Comparison of ENCODE assay signal across 10 mouse cellular contexts in the genomic region with DNA sequence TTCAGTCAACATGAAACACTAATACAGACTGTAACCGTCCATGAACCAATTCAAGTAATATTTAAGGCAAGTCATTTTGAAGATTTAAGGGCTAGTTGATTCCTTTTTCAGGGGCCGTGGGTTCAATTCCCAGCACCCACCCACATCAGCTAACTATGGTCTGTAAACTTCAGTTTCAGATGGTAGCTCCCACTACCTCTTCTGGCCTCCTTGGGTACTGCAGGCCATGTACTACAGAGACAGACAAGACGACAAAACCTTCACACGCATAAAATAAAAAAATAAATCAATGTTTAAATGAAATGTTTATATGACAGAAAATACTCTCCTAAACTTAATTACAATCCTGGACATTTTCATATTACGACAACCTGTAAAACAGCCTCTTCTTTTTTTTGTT. TPM values are rescaled to one million over a fixed set of nuclear protein-coding genes. Genes with fewer than 3 reads are reported as not detected.
DNase-seq lines count a peak whose midpoint lies in the region; ATAC-seq and TF ChIP-seq lines count a peak whose summit lies in the region.
"Had no signal": no experiment of that assay in that cellular context is flagged by ENCODE, and none has a peak within 500 bp of the region (broad histone marks: within the 10 kb centered on the region; RNA-seq: fewer than 3 reads in every experiment).

No protein-coding gene starts in this region.

- no peak overlapping the region for H3K4me3 ChIP-seq in spleen, adult 2 months (ENCODE audit: extremely low read depth, insufficient read depth, insufficient read length)
- 0 out of 2 replicates have a peak overlapping the region, but pooled peaks have one; percentile 92 for H3K4me3 ChIP-seq in liver, embryonic 13.5 days (replicated peaks)

- H3K4me2 ChIP-seq in liver, embryonic 13.5 days, result peak overlapping the region; percentile 81; the same call in 1 of the 2 replicates

- WGBS in spleen, adult 2 months, result 83% methylated on average over 5 of the region's 5 CpGs
- WGBS in liver, embryonic 13.5 days (ENCODE audit: insufficient replicate concordance), result 85% methylated on average over 5 of the region's 5 CpGs

- peak; percentile 15; the same call in 1 of the 2 replicates for TF ChIP-seq CTCF in spleen, adult 2 months (IDR thresholded peaks at IDR 0.05; ENCODE audit: extremely low read depth, insufficient read depth, insufficient read length, insufficient replicate concordance)

- no peak overlapping the region for H3K9ac ChIP-seq in liver, embryonic 13.5 days

- H3K36me3 ChIP-seq in spleen, adult 2 months (ENCODE audit: control insufficient read depth, insufficient read depth, low read length), result peaks cover 6% of the 10 kb centered on the region
- H3K36me3 ChIP-seq in liver, embryonic 13.5 days, result peaks cover 15% of the 10 kb centered on the region

- no peak overlapping the region for H3K27ac ChIP-seq in spleen, adult 2 months (ENCODE audit: insufficient read depth, low read length)
- 0 out of 2 replicates have a peak overlapping the region, but pooled peaks have one; percentile 35 for H3K27ac ChIP-seq in liver, embryonic 13.5 days

- TF ChIP-seq POLR2A in spleen, adult 2 months (IDR thresholded peaks at IDR 0.05; ENCODE audit: low read depth, low read length), result no peak

- H3K9me3 ChIP-seq in liver, embryonic 13.5 days (replicated peaks), result no peaks in the 10 kb centered on the region
- H3K9me3 ChIP-seq: forebrain, embryonic 10.5 days had no signal

- ATAC-seq in liver, embryonic 13.5 days (ENCODE audit: low read depth), result no peak
- ATAC-seq: midbrain, embryonic 16.5 days had no signal

- H3K4me1 ChIP-seq in spleen, adult 2 months (ENCODE audit: control insufficient read depth, insufficient read depth, insufficient read length), result peaks cover 2% of the 10 kb centered on the region; the same call in 1 of the 2 replicates
- H3K4me1 ChIP-seq in liver, embryonic 13.5 days (replicated peaks), result peaks cover 61% of the 10 kb centered on the region

- peak; percentile 17 for DNase-seq in heart, postnatal 4 days
- no peak for DNase-seq in heart, adult 9 months (ENCODE audit: low spot score in 2 of 2)
- peak; percentile 37 to 39 for DNase-seq in spleen, adult 2 months (ENCODE audit: low read depth in 1 of 2, low spot score in 2 of 2)
- DNase-seq in spleen, adult 12 weeks (ENCODE audit: low spot score), result no peak
- DNase-seq in liver, embryonic 13.5 days, result no peak
- DNase-seq in thymus, postnatal 4 days, result peak; percentile 64
- no peak for DNase-seq in layer of hippocampus, adult 9-11 months
- DNase-seq in ovary, postnatal 14 days (ENCODE audit: low spot score), result no peak

- H3K27me3 ChIP-seq in spleen, adult 2 months (ENCODE audit: control insufficient read depth, insufficient read depth, low read length), result no peaks in the 10 kb centered on the region
- H3K27me3 ChIP-seq in liver, embryonic 13.5 days, result no peaks in the 10 kb centered on the region

RNA-seq across cellular contexts. Expression of gene Hbp1, which starts 2.9 kb away (rescaled TPM):
- total RNA-seq in heart, postnatal 4 days (2021), result 10 to 100 TPM; 65.5 to 66.2 TPM
- 38.4 and 40.3 TPM in 2 replicates for polyA plus RNA-seq in spleen, adult 2 months (2012; rRNA removed)
- 33.3 and 38.7 TPM in 2 replicates for polyA plus RNA-seq in liver, embryonic 13.5 days (2015; fragmentation: Nextera tagmentation; extraction: Ambion mirVana)

Comparison
In these comparisons a context has a peak if more than half of its experiments do, and no peak if none do; other contexts are left out.
1. DNase-seq: peak in heart, postnatal 4 days (single experiment), spleen, adult 2 months (2 of 2) and thymus, postnatal 4 days (single experiment); none in heart, adult 9 months (0 of 2), spleen, adult 12 weeks (single experiment), liver, embryonic 13.5 days (single experiment), layer of hippocampus, adult 9-11 months (single experiment) and ovary, postnatal 14 days (single experiment).